Mouse (Mus musculus) megakaryocyte, embryonic 14.5 days (primary cell): ENCODE results near the gene Ifnar2.

Source experiments
- FLI1 ChIP-seq: IDR thresholded peaks from 2 replicates; pipeline ENCODE4 v1.6.1; 2012; ENCODE audit warnings: low read length, inconsistent platforms, mixed read lengths
- GATA1 ChIP-seq: IDR thresholded peaks from 3 replicates; pipeline ENCODE4 v1.6.1; 2012; ENCODE audit warnings: mixed read lengths, low read length, inconsistent platforms, borderline replicate concordance

DNA sequence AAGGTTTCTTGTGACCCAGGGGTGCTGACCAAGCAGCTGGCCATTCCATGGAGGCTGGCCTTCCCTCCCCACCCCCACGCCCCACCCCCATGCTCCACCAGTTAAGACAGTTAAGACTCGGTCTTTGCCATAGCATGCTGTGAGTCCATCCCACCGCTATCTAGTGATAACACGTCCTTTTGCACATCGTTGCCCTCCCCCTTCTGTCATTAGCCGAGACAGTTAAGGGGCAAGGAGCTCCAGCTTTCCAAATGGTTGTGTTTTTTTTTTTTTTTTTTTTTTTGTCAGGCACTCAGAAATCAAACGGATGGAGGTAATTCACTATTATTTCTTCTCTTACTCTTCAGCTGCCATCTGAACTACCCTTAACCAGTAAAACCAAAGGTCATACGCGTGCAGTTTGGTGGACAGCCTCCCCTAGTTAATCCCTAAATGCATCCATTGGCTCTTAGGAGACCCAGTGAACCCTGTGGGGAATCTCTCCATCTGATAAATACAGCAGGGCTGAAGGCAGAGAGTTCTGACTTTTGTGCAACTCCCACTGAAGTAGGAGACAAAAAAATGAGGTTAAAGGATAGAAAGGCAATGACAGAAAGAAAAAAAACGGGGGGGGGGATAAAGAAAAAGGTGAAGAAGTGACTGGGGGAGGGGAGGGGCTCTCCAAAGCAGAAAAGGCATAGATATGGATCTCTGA is 24.4 kb downstream of the Ifnar2 start:
- TF ChIP-seq GATA1 (no peak), FLI1 (no peak)
